Mouse (Mus musculus): Measurements from ENCODE around the gene Tom1. TPM values are rescaled to one million over a fixed set of nuclear protein-coding genes. Genes with fewer than 3 reads are reported as not detected.

Gene Tom1
- polyA plus RNA-seq (2017; shearing (Covaris generic)) = 24.5 TPM

DNA sequence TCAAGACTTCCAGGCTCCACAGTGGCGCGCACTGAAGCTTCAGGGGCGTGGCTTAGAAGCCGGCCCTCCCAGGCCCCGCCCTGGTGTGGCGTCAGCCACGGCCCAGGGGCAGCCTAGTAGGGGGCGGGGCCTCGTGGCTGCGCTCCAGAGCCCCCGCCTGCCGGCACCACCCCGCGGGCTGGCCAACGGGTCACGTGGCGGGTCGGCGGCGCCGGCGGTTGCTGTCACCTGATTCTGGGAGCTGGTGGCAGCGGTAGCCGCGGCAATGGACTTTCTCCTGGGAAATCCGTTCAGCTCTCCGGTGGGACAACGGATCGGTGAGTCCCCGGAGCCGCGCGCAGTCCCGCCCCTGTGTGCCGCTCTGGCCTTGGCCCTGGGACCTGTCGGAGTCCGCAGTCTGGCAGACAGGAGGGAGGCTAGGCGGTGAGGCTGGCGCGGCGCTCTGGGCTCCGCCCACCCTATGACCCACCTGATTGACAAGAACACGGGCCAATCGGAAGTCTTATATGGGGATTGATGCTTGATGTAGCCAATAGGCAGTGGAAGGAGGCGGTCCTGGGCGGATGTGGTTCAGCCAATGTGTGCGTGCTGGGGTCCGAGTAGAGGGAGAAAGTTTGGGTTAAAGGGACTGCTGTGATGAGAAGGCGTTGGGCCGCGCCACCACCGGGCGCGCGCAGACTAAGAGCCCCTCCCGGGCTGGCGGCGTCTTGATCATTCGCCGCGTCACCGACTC is at the start of gene Tom1:
Tom1 (plus strand) TSS at position 195 of the 733 bp plus-strand sequence.

DNA sequence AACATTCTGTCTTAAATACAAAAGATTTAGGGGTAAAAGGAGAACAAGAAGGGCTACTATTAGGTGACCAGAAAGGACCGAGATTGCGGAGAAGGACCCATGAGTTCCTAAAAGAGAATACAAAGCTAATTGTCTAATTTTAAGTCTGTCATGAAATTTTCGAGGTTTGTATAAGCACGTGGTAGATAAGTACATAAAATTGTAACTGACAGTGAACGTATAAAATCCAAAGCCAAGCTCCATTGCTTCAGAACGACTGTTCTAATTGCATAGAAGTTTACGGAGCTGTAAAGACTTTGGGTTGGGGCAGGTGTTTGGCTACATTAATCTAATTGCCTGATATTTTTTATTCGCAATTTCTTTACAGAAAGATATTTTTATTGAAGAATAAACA is 40.4 kb upstream of the Tom1 start, which contains the start of gene Hmgxb4:
Hmgxb4 (plus strand) TSS at position 276 of the 394 bp plus-strand sequence.

GRCm38 (mm10) chr8:75093399-75094156 is 60.1 kb downstream of the Tom1 start, which contains the start of gene Hmox1:
Gene Hmox1 (plus strand): TSS chr8:75093621.

DNA sequence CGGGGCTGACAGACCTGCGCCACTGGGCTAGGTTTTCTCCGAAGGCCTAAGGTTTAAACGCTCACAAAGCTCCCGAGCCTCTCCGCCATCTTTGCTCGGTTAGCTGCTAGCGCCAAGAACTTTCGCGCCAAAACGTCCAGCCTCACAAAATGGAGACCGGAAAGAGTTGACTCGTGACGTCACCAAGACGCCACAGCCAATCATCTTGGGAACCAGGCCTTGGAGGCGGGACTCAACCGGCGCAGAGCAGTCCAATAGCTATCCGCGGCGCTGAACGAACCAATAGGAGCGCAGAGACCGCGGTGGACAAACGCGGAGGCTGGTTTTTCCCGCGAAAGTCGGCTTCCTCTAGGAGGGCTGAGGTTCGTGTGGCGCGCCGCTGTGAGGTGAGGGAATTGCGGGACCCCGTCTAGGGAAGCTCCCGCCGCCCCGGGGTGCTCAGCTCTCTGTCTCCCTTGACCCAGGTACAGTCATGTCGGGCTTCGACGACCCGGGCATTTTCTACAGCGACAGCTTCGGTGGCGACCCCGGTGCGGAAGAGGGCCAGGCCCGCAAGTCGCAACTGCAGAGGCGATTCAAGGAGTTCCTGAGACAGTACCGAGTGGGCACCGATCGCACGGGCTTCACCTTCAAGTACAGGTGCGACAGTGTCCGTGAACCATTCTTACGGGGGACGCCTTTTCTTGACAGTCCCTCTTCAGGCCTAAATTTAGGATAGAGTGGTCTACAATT is 75.9 kb downstream of the Tom1 start, which contains the start of gene Mcm5:
Mcm5 (plus strand) TSS at position 334 of the 732 bp plus-strand sequence.

Other genes with a start within 250 kb of the Tom1 start
- gene Isx, start 160.5 kb upstream of the Tom1 start, polyA plus RNA-seq (2017; shearing (Covaris generic)) = not detected
- gene Hmgxb4, start 40.3 kb upstream of the Tom1 start, polyA plus RNA-seq (2017; shearing (Covaris generic)) = 12.2 TPM
- gene Hmox1, start 59.9 kb downstream of the Tom1 start, polyA plus RNA-seq (2017; shearing (Covaris generic)) = 9.0 TPM
- gene Mcm5, start 75.9 kb downstream of the Tom1 start, polyA plus RNA-seq (2017; shearing (Covaris generic)) = 24.8 TPM
- 0.35 TPM for gene Rasd2, start 180.2 kb downstream of the Tom1 start, polyA plus RNA-seq (2017; shearing (Covaris generic))

Data from effector memory CD4-positive, alpha-beta T cell, adult 5 months (primary cell).